Mouse (Mus musculus) intestine, embryonic 15.5 days (tissue): Measurements from ENCODE around the gene Hoxc5. TPM values are rescaled to one million over a fixed set of nuclear protein-coding genes. Genes with fewer than 3 reads are reported as not detected.
A peak's percentile ranks its signal among the peaks of the same experiment; 100 is the strongest.

ENCODE experiments used
- ATAC-seq: fragments of 200-750 bp; cut with Nextera tagmentation; 2 replicates; pipeline ENCODE4 v1.8.0; 2017; ENCODE audit warnings: moderate TSS enrichment, moderate library complexity
- H3K27ac ChIP-seq: fragments of 300-500 bp; sonication (generic); 2 replicates; pipeline ENCODE4 v1.5.1; 2015; ENCODE audit warnings: mild to moderate bottlenecking, inconsistent platforms
- H3K27me3 ChIP-seq: fragments of 300-500 bp; sonication (generic); replicated peaks from 2 replicates; pipeline ENCODE4 v1.6.1; 2015; ENCODE audit warnings: inconsistent platforms
- H3K36me3 ChIP-seq: fragments of 300-500 bp; sonication (generic); 2 replicates; pipeline ENCODE4 v1.6.1; 2015; ENCODE audit warnings: inconsistent platforms
- H3K4me1 ChIP-seq: fragments of 300-500 bp; sonication (generic); replicated peaks from 2 replicates; pipeline ENCODE4 v1.6.1; 2015; ENCODE audit warnings: inconsistent platforms
- H3K4me2 ChIP-seq: fragments of 300-500 bp; sonication (generic); replicated peaks from 2 replicates; pipeline ENCODE4 v1.6.1; 2015; ENCODE audit warnings: mild to moderate bottlenecking, inconsistent platforms
- H3K4me3 ChIP-seq: fragments of 300-500 bp; sonication (generic); replicated peaks from 2 replicates; pipeline ENCODE4 v1.5.1; 2015; ENCODE audit warnings: inconsistent platforms
- H3K9ac ChIP-seq: fragments of 300-500 bp; sonication (generic); 2 replicates; pipeline ENCODE4 v1.6.1; 2015; ENCODE audit warnings: inconsistent platforms
- H3K9me3 ChIP-seq: fragments of 300-500 bp; sonication (generic); 2 replicates; pipeline ENCODE4 v1.6.1; 2016; ENCODE audit warnings: inconsistent platforms
- WGBS: fragments of 180-500 bp; shearing (Covaris S2); methylation state at CpG from one replicate; pipeline ENCODE4 v1.1.7; 2015; 5-methylcytosine and 5-hydroxymethylcytosine counted together
- polyA plus RNA-seq: library from polyadenylated mRNA; unstranded; fragments of >200 nt; fragmentation: Nextera tagmentation; extraction: Ambion mirVana; gene quantifications from 2 replicates; pipeline ENCODE4 v1.2.1, GENCODE M21; 2015

Gene Hoxc5
- polyA plus RNA-seq, 1 experiment from 2014 or later = 10.1 TPM

- 0 out of 2 replicates have a peak, but pooled peaks cover 12% of the 10 kb centered on the region for H3K4me1 ChIP-seq
- ATAC-seq = no peak
- peak overlapping the region; percentile 10; the same call in 1 of the 2 replicates for H3K4me3 ChIP-seq
- H3K4me2 ChIP-seq = peak overlapping the region; percentile 31; the same call in 1 of the 2 replicates
- no peaks in the 10 kb centered on the region for H3K9me3 ChIP-seq
- H3K27me3 ChIP-seq = peaks cover 83% of the 10 kb centered on the region
- no peak overlapping the region for H3K27ac ChIP-seq
- WGBS = 3% methylated on average over 28 of the region's 28 CpGs
- no peaks in the 10 kb centered on the region for H3K36me3 ChIP-seq
- no peak overlapping the region for H3K9ac ChIP-seq
These were observed 3.3 kb upstream of the Hoxc5 start for GRCm38 (mm10) chr15:102963671-102964640.

- WGBS = 6% methylated on average over 26 of the region's 26 CpGs
- Histone ChIP-seq H3K36me3 (no peaks in the 10 kb centered on the region), H3K27me3 (peaks cover 87% of the 10 kb centered on the region), H3K4me2 (no peak overlapping the region), H3K4me3 (no peak overlapping the region), H3K9ac (no peak overlapping the region), H3K4me1 (0 out of 2 replicates have a peak, but pooled peaks cover 8% of the 10 kb centered on the region), H3K9me3 (no peaks in the 10 kb centered on the region), H3K27ac (no peak overlapping the region)
- ATAC-seq = no peak
These were observed 2.0 kb upstream of the Hoxc5 start for GRCm38 (mm10) chr15:102965003-102965891.

DNA sequence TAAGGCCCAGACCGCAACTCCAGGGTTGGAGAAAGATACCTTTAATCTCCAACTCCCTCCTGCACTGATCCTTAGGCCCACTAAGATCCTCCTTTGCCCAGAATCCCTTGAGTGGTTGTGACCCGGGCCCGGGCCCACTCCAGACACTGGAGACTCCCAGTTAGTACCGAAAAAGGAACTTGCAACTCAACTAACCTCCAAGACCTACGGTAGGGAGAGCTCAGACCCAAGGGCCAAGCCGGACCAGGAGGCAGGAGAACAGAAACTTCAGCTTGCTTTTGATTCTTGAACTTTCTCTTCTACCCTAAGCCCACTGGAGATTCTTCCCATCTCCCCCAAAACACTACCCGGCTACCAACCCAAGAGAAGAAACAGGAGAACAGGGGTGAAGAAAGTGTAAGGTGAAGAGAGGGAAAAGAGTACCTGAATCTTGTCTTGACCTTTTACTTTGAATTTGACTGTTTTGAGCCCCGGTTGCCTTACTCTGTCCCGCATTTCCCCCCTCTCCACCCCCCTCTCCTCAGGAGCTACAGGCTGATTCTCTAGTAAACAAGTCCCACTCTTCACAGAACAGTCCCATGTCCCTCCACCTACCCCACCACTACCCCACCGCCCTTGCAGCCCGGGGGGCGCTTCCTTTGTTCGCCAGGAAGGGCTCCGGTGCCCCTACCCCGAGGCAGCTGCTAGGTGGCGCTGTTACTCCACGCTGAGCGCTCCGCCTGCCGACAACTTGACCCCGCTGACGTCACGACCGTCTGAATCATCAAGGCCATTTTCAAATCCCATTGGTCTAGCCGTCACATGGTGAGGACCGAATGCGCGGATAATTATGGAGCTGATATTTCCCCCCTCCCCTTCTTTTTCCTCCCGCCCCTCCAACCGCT lies 1.1 kb upstream of the Hoxc5 start:
- 4% methylated on average over 29 of the region's 30 CpGs for WGBS
- ATAC-seq = peak; percentile 56
- Histone ChIP-seq H3K4me1 (0 out of 2 replicates have a peak, but pooled peaks cover 5% of the 10 kb centered on the region), H3K9me3 (no peaks in the 10 kb centered on the region), H3K4me2 (peak overlapping the region; percentile 34), H3K36me3 (no peaks in the 10 kb centered on the region), H3K27ac (no peak overlapping the region), H3K9ac (no peak overlapping the region), H3K4me3 (peak overlapping the region; percentile 28), H3K27me3 (peaks cover 92% of the 10 kb centered on the region)

DNA sequence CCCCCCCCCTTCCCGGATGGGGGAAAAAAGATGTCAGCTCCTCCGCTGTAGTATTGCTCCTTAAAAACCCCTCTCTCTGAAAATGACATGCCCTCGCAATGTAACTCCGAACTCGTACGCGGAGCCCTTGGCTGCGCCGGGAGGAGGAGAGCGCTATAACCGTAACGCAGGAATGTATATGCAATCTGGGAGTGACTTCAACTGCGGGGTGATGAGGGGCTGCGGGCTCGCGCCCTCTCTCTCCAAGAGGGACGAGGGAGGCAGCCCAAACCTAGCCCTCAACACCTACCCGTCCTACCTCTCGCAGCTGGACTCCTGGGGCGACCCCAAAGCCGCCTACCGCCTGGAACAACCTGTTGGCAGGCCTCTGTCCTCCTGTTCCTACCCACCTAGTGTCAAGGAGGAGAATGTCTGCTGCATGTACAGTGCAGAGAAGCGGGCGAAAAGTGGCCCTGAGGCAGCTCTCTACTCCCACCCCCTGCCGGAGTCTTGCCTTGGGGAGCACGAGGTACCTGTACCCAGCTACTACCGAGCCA lies 399 bp upstream of the Hoxc5 start, which contains the start of gene Hoxc10:
TSS of gene Hoxc10 (plus strand) at position 21 of the 536 bp plus-strand sequence.
- 2% methylated on average over 27 of the region's 27 CpGs for WGBS
- no peaks in the 10 kb centered on the region for H3K36me3 ChIP-seq
- H3K9me3 ChIP-seq = no peaks in the 10 kb centered on the region
- peak within 1 kb of the TSS; percentile 34 for H3K4me2 ChIP-seq
- H3K4me1 ChIP-seq = 0 out of 2 replicates have a peak, but pooled peaks cover 5% of the 10 kb centered on the region
- H3K27ac ChIP-seq = 0 out of 2 replicates have a peak within 1 kb of the TSS, but pooled peaks have one; percentile 0
- peak within 1 kb of the TSS; percentile 28 for H3K4me3 ChIP-seq
- ATAC-seq = peak; percentile 41
- peaks cover 90% of the 10 kb centered on the region for H3K27me3 ChIP-seq
- 0 out of 2 replicates have a peak within 1 kb of the TSS, but pooled peaks have one; percentile 11 for H3K9ac ChIP-seq

- Histone ChIP-seq H3K27ac (no peak overlapping the region), H3K9ac (0 out of 2 replicates have a peak overlapping the region, but pooled peaks have one; percentile 11), H3K27me3 (peaks cover 93% of the 10 kb centered on the region), H3K4me2 (peak overlapping the region; percentile 34), H3K4me3 (peak overlapping the region; percentile 28), H3K4me1 (0 out of 2 replicates have a peak, but pooled peaks cover 5% of the 10 kb centered on the region), H3K36me3 (no peaks in the 10 kb centered on the region), H3K9me3 (no peaks in the 10 kb centered on the region)
- ATAC-seq = no peak
- 5% methylated on average over 34 of the region's 34 CpGs for WGBS
These were observed 511 bp downstream of the Hoxc5 start for GRCm38 (mm10) chr15:102967511-102968397.

- no peak overlapping the region for H3K9ac ChIP-seq
- H3K4me2 ChIP-seq = no peak overlapping the region
- no peak for ATAC-seq
- H3K27ac ChIP-seq = no peak overlapping the region
- peaks cover 96% of the 10 kb centered on the region for H3K27me3 ChIP-seq
- 33% methylated on average over 1 of the region's 1 CpGs for WGBS
- H3K36me3 ChIP-seq = no peaks in the 10 kb centered on the region
- no peak overlapping the region for H3K4me3 ChIP-seq
- H3K9me3 ChIP-seq = no peaks in the 10 kb centered on the region
- H3K4me1 ChIP-seq = 0 out of 2 replicates have a peak, but pooled peaks cover 5% of the 10 kb centered on the region
These were observed 2.1 kb downstream of the Hoxc5 start for GRCm38 (mm10) chr15:102969296-102969695.

DNA sequence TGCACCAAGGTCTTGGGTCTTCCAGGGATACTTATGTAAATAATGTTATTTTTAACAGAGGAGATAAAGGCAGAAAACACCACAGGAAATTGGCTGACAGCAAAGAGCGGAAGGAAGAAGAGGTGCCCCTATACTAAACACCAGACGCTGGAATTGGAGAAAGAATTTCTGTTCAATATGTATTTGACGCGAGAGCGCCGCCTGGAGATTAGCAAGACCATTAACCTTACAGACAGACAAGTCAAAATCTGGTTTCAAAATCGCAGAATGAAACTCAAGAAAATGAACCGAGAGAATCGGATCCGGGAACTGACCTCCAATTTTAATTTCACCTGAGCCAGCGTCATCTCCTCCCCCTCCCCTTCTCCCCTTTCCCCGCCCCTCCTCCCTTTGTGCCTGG lies 3.5 kb downstream of the Hoxc5 start:
- no peak overlapping the region for H3K27ac ChIP-seq
- WGBS = 2% methylated on average over 12 of the region's 12 CpGs
- H3K9me3 ChIP-seq = no peaks in the 10 kb centered on the region
- H3K4me3 ChIP-seq = no peak overlapping the region
- no peaks in the 10 kb centered on the region for H3K36me3 ChIP-seq
- H3K27me3 ChIP-seq = peaks cover 94% of the 10 kb centered on the region
- 0 out of 2 replicates have a peak, but pooled peaks cover 5% of the 10 kb centered on the region for H3K4me1 ChIP-seq
- H3K4me2 ChIP-seq = no peak overlapping the region
- H3K9ac ChIP-seq = no peak overlapping the region
- no peak for ATAC-seq

- H3K4me1 ChIP-seq = no peaks in the 10 kb centered on the region
These were observed 5.0 kb downstream of the Hoxc5 start for GRCm38 (mm10) chr15:102972254-102972653.

GRCm38 (mm10) chr15:102972753-102973152 lies 5.5 kb downstream of the Hoxc5 start:
- H3K9ac ChIP-seq = no peak overlapping the region
- no peaks in the 10 kb centered on the region for H3K4me1 ChIP-seq
- no peak overlapping the region for H3K27ac ChIP-seq
- H3K9me3 ChIP-seq = no peaks in the 10 kb centered on the region
- no peak overlapping the region for H3K4me2 ChIP-seq
- peaks cover 93% of the 10 kb centered on the region for H3K27me3 ChIP-seq
- ATAC-seq = no peak
- no peak overlapping the region for H3K4me3 ChIP-seq
- H3K36me3 ChIP-seq = no peaks in the 10 kb centered on the region
- 6% methylated on average over 6 of the region's 6 CpGs for WGBS

More at GRCm38 (mm10) chr15:102972254-102972653, 5.0 kb downstream of the Hoxc5 start:
- no peak for ATAC-seq
- 1% methylated on average over 21 of the region's 21 CpGs for WGBS
- Histone ChIP-seq H3K9me3 (no peaks in the 10 kb centered on the region), H3K9ac (no peak overlapping the region), H3K36me3 (no peaks in the 10 kb centered on the region), H3K27ac (no peak overlapping the region), H3K4me2 (no peak overlapping the region), H3K27me3 (peaks cover 93% of the 10 kb centered on the region), H3K4me3 (0 out of 2 replicates have a peak overlapping the region, but pooled peaks have one; percentile 1)

- Histone ChIP-seq H3K27me3 (peaks cover 95% of the 10 kb centered on the region), H3K9me3 (no peaks in the 10 kb centered on the region), H3K9ac (no peak overlapping the region), H3K27ac (no peak overlapping the region), H3K36me3 (no peaks in the 10 kb centered on the region), H3K4me3 (no peak overlapping the region), H3K4me2 (no peak overlapping the region), H3K4me1 (no peaks in the 10 kb centered on the region)
- ATAC-seq = no peak
- WGBS = 10% methylated on average over 7 of the region's 7 CpGs
These were observed 7.8 kb downstream of the Hoxc5 start for GRCm38 (mm10) chr15:102975034-102975433.
